Mouse (Mus musculus): Measurements from ENCODE around the gene Rxrb.
"Not testable (repeated sequence)": the region's sequence is repeated elsewhere in the genome, so short reads cannot be mapped to it uniquely, and the experiment has no call there.

Gene Rxrb

GRCm38 (mm10) chr17:34031465-34032173, at the start of gene Rxrb, which contains the start of gene Slc39a7:
Gene Rxrb, plus strand, starts transcription at chr17:34031812.
Gene Slc39a7, minus strand, starts transcription at chr17:34031682.
- peak; percentile 94 for DNase-seq (ENCODE audit: low read depth, low spot score)

- not testable (repeated sequence) for DNase-seq (ENCODE audit: low read depth, low spot score)
Measured at GRCm38 (mm10) chr17:33982136-33982535, 49.5 kb upstream of the Rxrb start.

- DNase-seq (ENCODE audit: low read depth, low spot score) = peak; percentile 48
Measured at GRCm38 (mm10) chr17:33991788-33992664, 39.6 kb upstream of the Rxrb start.

GRCm38 (mm10) chr17:33994959-33995358, 36.7 kb upstream of the Rxrb start:
- DNase-seq (ENCODE audit: low read depth, low spot score) = no peak

- no peak for DNase-seq (ENCODE audit: low read depth, low spot score)
Measured at GRCm38 (mm10) chr17:33995651-33996050, 36.0 kb upstream of the Rxrb start.

GRCm38 (mm10) chr17:33997025-33997424, 34.6 kb upstream of the Rxrb start:
- DNase-seq (ENCODE audit: low read depth, low spot score) = not testable (repeated sequence)

GRCm38 (mm10) chr17:33998697-33999096, 32.9 kb upstream of the Rxrb start:
- not testable (repeated sequence) for DNase-seq (ENCODE audit: low read depth, low spot score)

GRCm38 (mm10) chr17:33999341-34000149, 32.1 kb upstream of the Rxrb start:
- no peak for DNase-seq (ENCODE audit: low read depth, low spot score)

GRCm38 (mm10) chr17:34000150-34000537, 31.5 kb upstream of the Rxrb start, which contains the start of gene H2-K1:
Gene H2-K1, minus strand, starts transcription at chr17:34000347.
- no peak for DNase-seq (ENCODE audit: low read depth, low spot score)

GRCm38 (mm10) chr17:34000796-34001195, 30.8 kb upstream of the Rxrb start:
- not testable (repeated sequence) for DNase-seq (ENCODE audit: low read depth, low spot score)

GRCm38 (mm10) chr17:34003426-34003825, 28.2 kb upstream of the Rxrb start:
- DNase-seq (ENCODE audit: low read depth, low spot score) = no peak

- no peak for DNase-seq (ENCODE audit: low read depth, low spot score)
Measured at GRCm38 (mm10) chr17:34006570-34006969, 25.0 kb upstream of the Rxrb start.

- DNase-seq (ENCODE audit: low read depth, low spot score) = no peak
Measured at GRCm38 (mm10) chr17:34010156-34010555, 21.5 kb upstream of the Rxrb start.

GRCm38 (mm10) chr17:34013436-34013835, 18.2 kb upstream of the Rxrb start:
- no peak for DNase-seq (ENCODE audit: low read depth, low spot score)

GRCm38 (mm10) chr17:34021539-34022413, 9.8 kb upstream of the Rxrb start:
- no peak for DNase-seq (ENCODE audit: low read depth, low spot score)

- DNase-seq (ENCODE audit: low read depth, low spot score) = no peak
Measured at GRCm38 (mm10) chr17:34022414-34022783, 9.2 kb upstream of the Rxrb start.

- DNase-seq (ENCODE audit: low read depth, low spot score) = no peak
Measured at GRCm38 (mm10) chr17:34022987-34023386, 8.6 kb upstream of the Rxrb start.

GRCm38 (mm10) chr17:34023678-34024077, 7.9 kb upstream of the Rxrb start:
- no peak for DNase-seq (ENCODE audit: low read depth, low spot score)

GRCm38 (mm10) chr17:34024317-34024821, 7.2 kb upstream of the Rxrb start, which contains the start of gene Ring1:
Gene Ring1, minus strand, starts transcription at chr17:34024680.
- DNase-seq (ENCODE audit: low read depth, low spot score) = no peak

Measured in c-Kit-negative CD71-positive TER-119-positive erythroid progenitor cells, embryonic 14.5 days (primary cell).